Mouse (Mus musculus) CH12.LX (cell line): ENCODE results near the gene Hbp1. TPM values are rescaled to one million over a fixed set of nuclear protein-coding genes. Genes with fewer than 3 reads are reported as not detected.

Experiments
- DNase-seq: peaks from one replicate; pipeline ENCODE4 v3.0.0-alpha.2; 2013; ENCODE audit errors: extremely low read depth
- H3K27ac ChIP-seq: 2 replicates; pipeline ENCODE4 v1.5.1; 2012; ENCODE audit warnings: low read depth, mild to moderate bottlenecking, control low read depth, moderate library complexity; ENCODE audit not compliant: insufficient read depth
- H3K27me3 ChIP-seq: replicated peaks from 2 replicates; pipeline ENCODE3; 2012; ENCODE audit warnings: inconsistent platforms
- H3K36me3 ChIP-seq, 2 experiments: replicated peaks in 1 of 2; 2 replicates each; pipeline versions ENCODE3 to v1.6.1; 2012; ENCODE audit warnings: inconsistent platforms in 1 of 2, low read length in 1 of 2, mild to moderate bottlenecking in 1 of 2, mixed read lengths in 1 of 2, moderate library complexity in 1 of 2; ENCODE audit not compliant: control insufficient read depth in 1 of 2, insufficient read depth in 1 of 2
- H3K4me1 ChIP-seq, 2 experiments: 2 replicates each; pipeline ENCODE4 v1.6.1; 2012; ENCODE audit warnings: inconsistent platforms in 1 of 2, moderate library complexity in 1 of 2; ENCODE audit not compliant: insufficient read depth in 2 of 2, control insufficient read depth in 1 of 2
- H3K4me2 ChIP-seq: 2 replicates; pipeline ENCODE4 v1.6.1; 2012; ENCODE audit warnings: low read depth, mild to moderate bottlenecking, control low read depth; ENCODE audit not compliant: poor library complexity, insufficient read depth, severe bottlenecking
- H3K4me3 ChIP-seq, 3 experiments: fragments of 150-350 bp in 1 of 3; sonication (generic) in 1 of 3; replicated peaks in 1 of 3; 2 replicates each; pipeline versions ENCODE3 to v1.5.1; 2011 to 2012; ENCODE audit warnings: low read depth in 2 of 3, low read length in 2 of 3, mild to moderate bottlenecking in 2 of 3, moderate library complexity in 2 of 3, control low read depth in 1 of 3, improper control_type of control experiment in 1 of 3, inconsistent platforms in 1 of 3, mixed read lengths in 1 of 3; ENCODE audit not compliant: poor library complexity in 1 of 3
- H3K79me2 ChIP-seq: replicated peaks from 2 replicates; pipeline ENCODE4 v1.6.1; 2012; ENCODE audit warnings: mild to moderate bottlenecking, moderate library complexity; ENCODE audit not compliant: control insufficient read depth, poor library complexity, insufficient read depth, severe bottlenecking; ENCODE audit errors: extremely low read depth
- H3K9ac ChIP-seq: 2 replicates; pipeline ENCODE4 v1.6.1; 2012; ENCODE audit warnings: low read depth, mild to moderate bottlenecking, control low read depth, moderate library complexity; ENCODE audit not compliant: insufficient read depth
- H3K9me3 ChIP-seq: replicated peaks from 2 replicates; pipeline ENCODE3; 2012; ENCODE audit warnings: low read length, inconsistent platforms, mixed read lengths
- BHLHE40 ChIP-seq: IDR thresholded peaks from 2 replicates; pipeline ENCODE4 v1.6.1; 2011; ENCODE audit warnings: mild to moderate bottlenecking, low read depth, low read length, improper control_type of control experiment
- CHD2 ChIP-seq: IDR thresholded peaks from 2 replicates; pipeline ENCODE4 v1.6.1; 2011; ENCODE audit warnings: low read length, improper control_type of control experiment
- ELF1 ChIP-seq: IDR thresholded peaks from 2 replicates; pipeline ENCODE4 v1.6.1; 2014; ENCODE audit warnings: low read depth, mild to moderate bottlenecking, inconsistent platforms, low read length, improper control_type of control experiment
- ETS1 ChIP-seq: conservative IDR thresholded peaks from 2 replicates; pipeline ENCODE4 v1.6.1; 2012; ENCODE audit warnings: low read depth, mild to moderate bottlenecking, inconsistent platforms, low read length, improper control_type of control experiment, moderate library complexity
- GABPA ChIP-seq: IDR thresholded peaks from 2 replicates; pipeline ENCODE4 v1.6.1; 2012; ENCODE audit warnings: low read depth, low read length, improper control_type of control experiment, inconsistent platforms; ENCODE audit not compliant: insufficient replicate concordance
- HCFC1 ChIP-seq: IDR thresholded peaks from 2 replicates; pipeline ENCODE4 v1.6.1; 2012; ENCODE audit warnings: low read depth, mild to moderate bottlenecking, inconsistent platforms, low read length, improper control_type of control experiment
- IRF4 ChIP-seq: IDR thresholded peaks from 2 replicates; pipeline ENCODE4 v1.6.1; 2014; ENCODE audit warnings: low read depth, mild to moderate bottlenecking, inconsistent platforms, low read length, improper control_type of control experiment
- JUND ChIP-seq: conservative IDR thresholded peaks from 2 replicates; pipeline ENCODE4 v1.6.1; 2011; ENCODE audit warnings: low read depth, low read length, improper control_type of control experiment
- KAT2A ChIP-seq: IDR thresholded peaks from 2 replicates; pipeline ENCODE4 v1.6.1; 2012; ENCODE audit warnings: low read length, improper control_type of control experiment, inconsistent platforms; ENCODE audit not compliant: insufficient replicate concordance
- MAX ChIP-seq: IDR thresholded peaks from 2 replicates; pipeline ENCODE4 v1.6.1; 2011; ENCODE audit warnings: low read length, improper control_type of control experiment
- MAZ ChIP-seq: IDR thresholded peaks from 2 replicates; pipeline ENCODE4 v1.6.1; 2012; ENCODE audit warnings: low read depth, mild to moderate bottlenecking, inconsistent platforms, low read length, improper control_type of control experiment, moderate library complexity
- MEF2A ChIP-seq: IDR thresholded peaks from 2 replicates; pipeline ENCODE4 v1.6.1; 2014; ENCODE audit warnings: low read depth, mild to moderate bottlenecking, inconsistent platforms, low read length, improper control_type of control experiment, borderline replicate concordance
- MXI1 ChIP-seq: IDR thresholded peaks from 2 replicates; pipeline ENCODE4 v1.6.1; 2011; ENCODE audit warnings: mild to moderate bottlenecking, low read depth, low read length, improper control_type of control experiment
- MYC ChIP-seq: IDR thresholded peaks from 2 replicates; pipeline ENCODE4 v1.6.1; 2011; ENCODE audit warnings: low read depth, mild to moderate bottlenecking, improper control_type of control experiment, low read length
- NRF1 ChIP-seq: IDR thresholded peaks from 2 replicates; pipeline ENCODE4 v1.6.1; 2014; ENCODE audit warnings: low read depth, mild to moderate bottlenecking, inconsistent platforms, low read length, improper control_type of control experiment, moderate library complexity
- POLR2AphosphoS2 ChIP-seq: IDR thresholded peaks from 2 replicates; pipeline ENCODE4 v1.6.1; 2011; ENCODE audit warnings: low read depth, low read length, improper control_type of control experiment
- RAD21 ChIP-seq: IDR thresholded peaks from 2 replicates; pipeline ENCODE4 v1.6.1; 2011; ENCODE audit warnings: low read depth, mild to moderate bottlenecking, low read length, improper control_type of control experiment, moderate library complexity
- SIN3A ChIP-seq: IDR thresholded peaks from 2 replicates; pipeline ENCODE4 v1.6.1; 2012; ENCODE audit warnings: low read length, improper control_type of control experiment, inconsistent platforms
- SMC3 ChIP-seq: IDR thresholded peaks from 2 replicates; pipeline ENCODE4 v1.6.1; 2011; ENCODE audit warnings: low read depth, low read length, improper control_type of control experiment
- TBP ChIP-seq: conservative IDR thresholded peaks from 2 replicates; pipeline ENCODE4 v1.6.1; 2011; ENCODE audit warnings: low read depth, low read length, improper control_type of control experiment
- TCF12 ChIP-seq: IDR thresholded peaks from 2 replicates; pipeline ENCODE4 v1.6.1; 2014; ENCODE audit warnings: low read depth, mild to moderate bottlenecking, inconsistent platforms, low read length, improper control_type of control experiment
- USF1 ChIP-seq: IDR thresholded peaks from 2 replicates; pipeline ENCODE4 v1.6.1; 2014; ENCODE audit warnings: low read depth, mild to moderate bottlenecking, inconsistent platforms, low read length, improper control_type of control experiment
- ZKSCAN1 ChIP-seq: IDR thresholded peaks from 2 replicates; pipeline ENCODE4 v1.6.1; 2012; ENCODE audit warnings: low read depth, inconsistent platforms, low read length, improper control_type of control experiment, borderline replicate concordance
- ZMIZ1 ChIP-seq: IDR thresholded peaks from 2 replicates; pipeline ENCODE4 v1.6.1; 2012; ENCODE audit warnings: low read depth, mild to moderate bottlenecking, inconsistent platforms, low read length, improper control_type of control experiment
- ZNF384 ChIP-seq: IDR thresholded peaks from 2 replicates; pipeline ENCODE4 v1.6.1; 2012; ENCODE audit warnings: low read depth, low read length, improper control_type of control experiment, inconsistent platforms
- dilution Hi-C: fragments of 300-500 bp; cut with MboI; formaldehyde crosslinking; loops from 2 replicates; pipeline ENCODE4 v1.14.3; 2020; ENCODE audit warnings: low sequenced_read_pairs; ENCODE audit not compliant: extremely low pct_unique_long_range_greater_than_20kb, extremely low pct_ligation_motif_present
- in situ Hi-C: fragments of 300-500 bp; cut with MboI; formaldehyde crosslinking; loops from 3 replicates; pipeline ENCODE4 v1.14.3; 2019; ENCODE audit warnings: low sequenced_read_pairs, low pct_ligation_motif_present, low pct_unique_long_range_greater_than_20kb, mixed read lengths
- polyA plus RNA-seq: library from polyadenylated mRNA; unstranded; fragments of >175 nt; gene quantifications from 2 replicates; pipeline ENCODE4 v1.2.1, GENCODE M21; 2012; ENCODE audit warnings: low read depth; ENCODE audit not compliant: insufficient read length
- total RNA-seq, 2 experiments: library from RNA; depleted of rRNA; stranded (reverse); fragments of 300-350 nt in 1 of 2; fragments of >200 nt in 1 of 2; gene quantifications; 2 replicates each; pipeline ENCODE4 v1.2.3; 2012 to 2014

Gene Hbp1
- total RNA-seq (2012; rRNA removed) (11.2 and 17.0 TPM in 2 replicates), total RNA-seq (2014; rRNA removed) (24.4 and 32.7 TPM in 2 replicates), polyA plus RNA-seq (13.9 and 16.0 TPM in 2 replicates)

GRCm38 (mm10) chr12:31949759-31950658 lies at the start of gene Hbp1:
TSS of gene Hbp1 (minus strand) at chr12:31950535.
- DNase-seq, result peak; percentile 99
- in situ Hi-C loops (loop anchor here (25.0 kb wide), 1 partner anchor 438 kb away; no protein-coding TSS in a partner anchor), dilution Hi-C loops (no loop called here)
- TF ChIP-seq MAX (peak; percentile 100), ZNF384 (no peak), HCFC1 (peak; percentile 98), NRF1 (no peak; the same call in none of the 2 replicates), ETS1 (no peak; the same call in 1 of the 2 replicates), GABPA (peak; percentile 76; the same call in 1 of the 2 replicates), ZKSCAN1 (no peak), ZMIZ1 (no peak), CHD2 (peak; percentile 97), BHLHE40 (peak; percentile 90), JUND (no peak), MYC (peak; percentile 94), RAD21 (no peak), KAT2A (peak; percentile 97), MEF2A (peak; percentile 77), MXI1 (peak; percentile 99), TCF12 (0 out of 2 replicates have a peak, but pooled peaks have one; percentile 22), ELF1 (no peak), USF1 (peak; percentile 62), TBP (peak; percentile 65), MAZ (peak; percentile 99), SIN3A (peak; percentile 100), IRF4 (peak; percentile 66; the same call in 1 of the 2 replicates), POLR2AphosphoS2 (peak; percentile 91; the same call in 1 of the 2 replicates), SMC3 (no peak)
- Histone ChIP-seq H3K36me3 (peaks cover 0 to 8% of the 10 kb centered on the region in 2 experiments), H3K27me3 (no peaks in the 10 kb centered on the region), H3K4me3 (peak within 1 kb of the TSS; percentile 68 to 88 (median 83)), H3K4me2 (peak within 1 kb of the TSS; percentile 96), H3K79me2 (peaks cover 37% of the 10 kb centered on the region), H3K9ac (peak within 1 kb of the TSS; percentile 99), H3K9me3 (no peaks in the 10 kb centered on the region), H3K27ac (peak within 1 kb of the TSS; percentile 93), H3K4me1 (peaks cover 2 to 33% of the 10 kb centered on the region in 2 experiments)
